Mouse (Mus musculus) intestine, embryonic 16.5 days (tissue): ENCODE results near the gene Ifna13. TPM values are rescaled to one million over a fixed set of nuclear protein-coding genes. Genes with fewer than 3 reads are reported as not detected.

ENCODE experiments used
- ATAC-seq: fragments of 200-750 bp; cut with Nextera tagmentation; 2 replicates; pipeline ENCODE4 v1.8.0; 2017; ENCODE audit warnings: moderate TSS enrichment, moderate library complexity
- H3K27ac ChIP-seq: fragments of 300-500 bp; sonication (generic); 2 replicates; pipeline ENCODE4 v1.5.1; 2014; ENCODE audit warnings: mild to moderate bottlenecking, low read length
- H3K27me3 ChIP-seq: fragments of 300-500 bp; sonication (generic); replicated peaks from 2 replicates; pipeline ENCODE4 v1.6.1; 2014; ENCODE audit warnings: low read length, control low read depth, mixed read lengths; ENCODE audit not compliant: control insufficient read depth, insufficient read depth
- H3K36me3 ChIP-seq: fragments of 300-500 bp; sonication (generic); 2 replicates; pipeline ENCODE4 v1.6.1; 2014; ENCODE audit warnings: low read length, control low read depth; ENCODE audit not compliant: control insufficient read depth, insufficient read depth
- H3K4me1 ChIP-seq: fragments of 300-500 bp; sonication (generic); 2 replicates; pipeline ENCODE4 v1.6.1; 2014; ENCODE audit warnings: low read length, control low read depth, mixed read lengths; ENCODE audit not compliant: control insufficient read depth, insufficient read depth
- H3K4me2 ChIP-seq: fragments of 300-500 bp; sonication (generic); 2 replicates; pipeline ENCODE4 v1.6.1; 2014; ENCODE audit warnings: low read depth, low read length, control low read depth
- H3K4me3 ChIP-seq: fragments of 300-500 bp; sonication (generic); 2 replicates; pipeline ENCODE4 v1.5.1; 2014; ENCODE audit warnings: mild to moderate bottlenecking, low read length
- H3K9ac ChIP-seq: fragments of 300-500 bp; sonication (generic); 2 replicates; pipeline ENCODE4 v1.6.1; 2014; ENCODE audit warnings: low read depth, low read length
- H3K9me3 ChIP-seq: fragments of 300-500 bp; sonication (generic); 2 replicates; pipeline ENCODE4 v1.6.1; 2016; ENCODE audit warnings: low read length, control low read depth; ENCODE audit not compliant: control insufficient read depth
- WGBS: fragments of 180-500 bp; shearing (Covaris S2); extraction: QIAGEN DNeasy Blood & Tissue Kit; methylation state at CpG from one replicate; pipeline ENCODE4 v1.1.7; 2014; 5-methylcytosine and 5-hydroxymethylcytosine counted together
- polyA plus RNA-seq: library from polyadenylated mRNA; unstranded; fragments of >200 nt; fragmentation: Nextera tagmentation; extraction: Ambion mirVana; gene quantifications from 2 replicates; pipeline ENCODE4 v1.2.1, GENCODE M21; 2015

Ifna13 gene
- polyA plus RNA-seq, 1 experiment from 2014 or later = not detected

GRCm38 (mm10) chr4:88642526-88642925 lies 1.7 kb downstream of the Ifna13 start:
- ATAC-seq = no peak

GRCm38 (mm10) chr4:88641077-88641831 lies 3.0 kb downstream of the Ifna13 start:
- Histone ChIP-seq H3K36me3 (no peaks in the 10 kb centered on the region), H3K9me3 (no peaks in the 10 kb centered on the region), H3K4me2 (peak overlapping the region; percentile 56), H3K27ac (no peak overlapping the region), H3K4me3 (peak overlapping the region; percentile 49), H3K9ac (peak overlapping the region; percentile 53; the same call in 1 of the 2 replicates), H3K27me3 (no peaks in the 10 kb centered on the region), H3K4me1 (no peaks in the 10 kb centered on the region)
- 17% methylated on average over 11 of the region's 11 CpGs for WGBS
- ATAC-seq = peak; percentile 95

More at GRCm38 (mm10) chr4:88642526-88642925, 1.7 kb downstream of the Ifna13 start:
- no peaks in the 10 kb centered on the region for H3K27me3 ChIP-seq
- no peaks in the 10 kb centered on the region for H3K4me1 ChIP-seq
- H3K9me3 ChIP-seq = no peaks in the 10 kb centered on the region
- H3K27ac ChIP-seq = no peak overlapping the region
- H3K36me3 ChIP-seq = no peaks in the 10 kb centered on the region
- H3K4me2 ChIP-seq = no peak overlapping the region
- no peak overlapping the region for H3K4me3 ChIP-seq
- 33% methylated on average over 2 of the region's 2 CpGs for WGBS
- no peak overlapping the region for H3K9ac ChIP-seq

GRCm38 (mm10) chr4:88640704-88641076 lies 3.6 kb downstream of the Ifna13 start:
- ATAC-seq = no peak
- peak overlapping the region; percentile 56 for H3K4me2 ChIP-seq
- no peak overlapping the region for H3K27ac ChIP-seq
- H3K9ac ChIP-seq = peak overlapping the region; percentile 53; the same call in 1 of the 2 replicates
- H3K4me1 ChIP-seq = no peaks in the 10 kb centered on the region
- H3K27me3 ChIP-seq = no peaks in the 10 kb centered on the region
- WGBS = 60% methylated on average over 8 of the region's 8 CpGs
- H3K36me3 ChIP-seq = no peaks in the 10 kb centered on the region
- H3K9me3 ChIP-seq = no peaks in the 10 kb centered on the region
- peak overlapping the region; percentile 49 for H3K4me3 ChIP-seq

GRCm38 (mm10) chr4:88634311-88634710 lies 9.9 kb downstream of the Ifna13 start, which contains the start of gene C87499:
Gene C87499, minus strand, starts transcription at chr4:88634411.
- ATAC-seq = no peak
- H3K9me3 ChIP-seq = no peaks in the 10 kb centered on the region
- H3K27ac ChIP-seq = no peak within 1 kb of the TSS
- WGBS = 88% methylated on average over 4 of the region's 4 CpGs
- no peak within 1 kb of the TSS for H3K4me2 ChIP-seq
- H3K4me3 ChIP-seq = no peak within 1 kb of the TSS
- H3K4me1 ChIP-seq = no peaks in the 10 kb centered on the region
- H3K9ac ChIP-seq = no peak within 1 kb of the TSS
- H3K36me3 ChIP-seq = no peaks in the 10 kb centered on the region
- no peaks in the 10 kb centered on the region for H3K27me3 ChIP-seq

GRCm38 (mm10) chr4:88603276-88603675 lies 41.0 kb downstream of the Ifna13 start, which contains the start of gene Ifna12:
Gene Ifna12, minus strand, starts transcription at chr4:88603376.
- ATAC-seq = no peak

More at GRCm38 (mm10) chr4:88603276-88603675, 41.0 kb downstream of the Ifna13 start, which contains the start of gene Ifna12:
- Histone ChIP-seq H3K9me3 (no peaks in the 10 kb centered on the region), H3K4me1 (no peaks in the 10 kb centered on the region), H3K4me3 (no peak within 1 kb of the TSS), H3K27ac (no peak within 1 kb of the TSS), H3K36me3 (no peaks in the 10 kb centered on the region), H3K4me2 (no peak within 1 kb of the TSS), H3K9ac (no peak within 1 kb of the TSS), H3K27me3 (no peaks in the 10 kb centered on the region)

Other genes starting within 250 kb of the Ifna13 start
- gene Hacd4, start 205.5 kb downstream of the Ifna13 start, polyA plus RNA-seq = 10.8 and 12.1 TPM in 2 replicates
- not detected in 2 replicates for gene Ifnb1, start 121.7 kb downstream of the Ifna13 start, polyA plus RNA-seq
- not detected in 2 replicates for gene Ifna15, start 86.2 kb downstream of the Ifna13 start, polyA plus RNA-seq
- gene Ifna14, start 72.7 kb downstream of the Ifna13 start, polyA plus RNA-seq = not detected in 2 replicates
- gene Ifna9, start 52.1 kb downstream of the Ifna13 start, polyA plus RNA-seq = not detected in 2 replicates
- gene Ifna12, start 41.1 kb downstream of the Ifna13 start, polyA plus RNA-seq = not detected in 2 replicates
- not detected in 2 replicates for gene C87499, start 10.0 kb downstream of the Ifna13 start, polyA plus RNA-seq
- gene Ifna16, start 32.5 kb upstream of the Ifna13 start, polyA plus RNA-seq = not detected in 2 replicates
- gene Ifna2, start 39.5 kb upstream of the Ifna13 start, polyA plus RNA-seq = not detected in 2 replicates
- not detected in 2 replicates for gene Ifnab, start 46.9 kb upstream of the Ifna13 start, polyA plus RNA-seq
- gene Gm26566, start 77.3 kb upstream of the Ifna13 start, polyA plus RNA-seq = 0.62 and 1.4 TPM in 2 replicates
- 63.4 and 69.9 TPM in 2 replicates for gene Klhl9, start 78.0 kb upstream of the Ifna13 start, polyA plus RNA-seq
- not detected in 2 replicates for gene Gm13271, start 110.4 kb upstream of the Ifna13 start, polyA plus RNA-seq
- gene Gm13283, start 115.7 kb upstream of the Ifna13 start, polyA plus RNA-seq = 0.21 TPM in 1 of 2 replicates, not detected in the other
- 0.44 and 0.83 TPM in 2 replicates for gene Gm13290, start 129.4 kb upstream of the Ifna13 start, polyA plus RNA-seq
- gene Gm13289, start 132.5 kb upstream of the Ifna13 start, polyA plus RNA-seq = not detected in 2 replicates
- 0.28 TPM in 1 of 2 replicates, not detected in the other for gene Gm13272, start 135.4 kb upstream of the Ifna13 start, polyA plus RNA-seq
- 0.11 TPM in 1 of 2 replicates, not detected in the other for gene Ifnz, start 137.7 kb upstream of the Ifna13 start, polyA plus RNA-seq
- not detected in 2 replicates for gene Gm13276, start 141.2 kb upstream of the Ifna13 start, polyA plus RNA-seq
- gene Gm13277, start 144.2 kb upstream of the Ifna13 start, polyA plus RNA-seq = not detected in 2 replicates
- not detected in 2 replicates for gene Gm13278, start 147.1 kb upstream of the Ifna13 start, polyA plus RNA-seq
- not detected in 2 replicates for gene Gm13275, start 150.0 kb upstream of the Ifna13 start, polyA plus RNA-seq
- not detected in 2 replicates for gene Gm13279, start 152.9 kb upstream of the Ifna13 start, polyA plus RNA-seq
- gene Gm13285, start 155.2 kb upstream of the Ifna13 start, polyA plus RNA-seq = 0.47 and 0.53 TPM in 2 replicates
- not detected in 2 replicates for gene Gm13287, start 158.8 kb upstream of the Ifna13 start, polyA plus RNA-seq
- not detected in 2 replicates for gene Gm13288, start 161.1 kb upstream of the Ifna13 start, polyA plus RNA-seq
- not detected in 2 replicates for gene Ifna7, start 171.8 kb upstream of the Ifna13 start, polyA plus RNA-seq
- gene Ifna11, start 175.5 kb upstream of the Ifna13 start, polyA plus RNA-seq = not detected in 2 replicates
- not detected in 2 replicates for gene Ifna6, start 183.0 kb upstream of the Ifna13 start, polyA plus RNA-seq
- not detected in 2 replicates for gene Ifna5, start 191.1 kb upstream of the Ifna13 start, polyA plus RNA-seq
- not detected in 2 replicates for gene Ifna4, start 197.4 kb upstream of the Ifna13 start, polyA plus RNA-seq
- not detected in 2 replicates for gene Ifna1, start 205.6 kb upstream of the Ifna13 start, polyA plus RNA-seq
- gene Ifne, start 235.7 kb upstream of the Ifna13 start, polyA plus RNA-seq = not detected in 2 replicates